ENCODE assay signal across 9 mouse cellular contexts in the genomic region with DNA sequence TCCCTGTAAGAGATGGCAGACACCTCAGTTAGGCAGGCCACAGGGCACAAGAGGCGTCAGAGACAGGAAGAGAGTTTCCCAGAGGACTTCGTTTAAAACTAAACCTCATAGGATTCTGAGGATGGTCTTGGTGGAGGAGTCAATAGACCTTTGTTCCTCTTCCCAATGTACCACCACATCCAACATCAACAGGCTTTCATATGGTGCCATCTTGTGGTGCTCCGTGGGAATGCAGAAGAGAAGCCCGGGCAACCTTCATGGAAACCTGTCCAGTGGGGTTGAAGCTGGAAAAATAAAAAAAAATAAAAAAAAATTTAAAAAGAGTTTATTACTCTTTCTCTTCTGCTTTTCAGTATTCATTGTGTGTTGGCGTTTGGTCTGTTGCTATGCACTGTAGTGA. TPM values are rescaled to one million over a fixed set of nuclear protein-coding genes. Genes with fewer than 3 reads are reported as not detected.
DNase-seq lines count a peak whose midpoint lies in the region; ATAC-seq lines count a peak whose summit lies in the region.
"Not testable (repeated sequence)": the region's sequence is repeated elsewhere in the genome, so short reads cannot be mapped to it uniquely, and the experiment has no call there.
"Had no signal": no experiment of that assay in that cellular context is flagged by ENCODE, and none has a peak within 500 bp of the region (broad histone marks: within the 10 kb centered on the region; RNA-seq: fewer than 3 reads in every experiment).

No protein-coding gene starts in this region.

- peak; percentile 53 for DNase-seq in 416B (ENCODE audit: low read depth)
- peak; percentile 77 for DNase-seq in adrenal gland, postnatal 10 days
- DNase-seq in gastrocnemius, adult 18-20 months (ENCODE audit: low spot score): peak; percentile 45
- peak; percentile 87 for DNase-seq in intestine, embryonic 14.5 days (ENCODE audit: low spot score)
- DNase-seq in layer of hippocampus, postnatal 36 days: peak; percentile 61 to 75
- peak; percentile 45 for DNase-seq in lung, postnatal 25 days (ENCODE audit: low spot score)
- peak; percentile 70 to 80 for DNase-seq in right cerebral cortex, postnatal 10 days (ENCODE audit: low spot score in 2 of 2)

- H3K9me3 ChIP-seq in intestine, embryonic 14.5 days (ENCODE audit: control insufficient read depth, low read length): not testable (repeated sequence)

- not testable (repeated sequence) for H3K27ac ChIP-seq in intestine, embryonic 14.5 days (ENCODE audit: low read depth)

- H3K27me3 ChIP-seq in intestine, embryonic 14.5 days (replicated peaks; ENCODE audit: control insufficient read depth, insufficient read depth, low read length): not testable (repeated sequence)

- not testable (repeated sequence) for H3K9ac ChIP-seq in intestine, embryonic 14.5 days (ENCODE audit: low read length)

- H3K4me1 ChIP-seq in intestine, embryonic 14.5 days (replicated peaks; ENCODE audit: control insufficient read depth, insufficient read depth, low read length): not testable (repeated sequence)

- not testable (repeated sequence) for H3K4me2 ChIP-seq in intestine, embryonic 14.5 days (ENCODE audit: low read length)

- ATAC-seq in common myeloid progenitor, adult 5-6 weeks (replicated peaks; ENCODE audit: low read depth, poor library complexity, severe bottlenecking): peak; percentile 89
- not testable (repeated sequence) for ATAC-seq in intestine, embryonic 14.5 days (replicated peaks; ENCODE audit: low FRiP score, low TSS enrichment, low read depth)

- H3K36me3 ChIP-seq in intestine, embryonic 14.5 days (ENCODE audit: control insufficient read depth, insufficient read depth, low read length): not testable (repeated sequence)

- WGBS in intestine, embryonic 14.5 days: 15% methylated on average over 5 of the region's 5 CpGs

- not testable (repeated sequence) for H3K4me3 ChIP-seq in intestine, embryonic 14.5 days (ENCODE audit: low read depth, low read length)

RNA-seq across cellular contexts. Expression of gene Susd5, which starts 59.7 kb away (rescaled TPM):
- total RNA-seq in adrenal gland, postnatal 10 days (2021): 1 to 10 TPM; 1.3 to 1.8 TPM
- not detected in 2 replicates for total RNA-seq in common myeloid progenitor, adult 5-6 weeks (2017)
- under 1 TPM; 0.57 to 0.81 TPM for total RNA-seq in gastrocnemius, adult 18-20 months (2021)
- polyA plus RNA-seq in intestine, embryonic 14.5 days (2014; fragmentation: Nextera tagmentation; extraction: Ambion mirVana): 0.71 and 0.80 TPM in 2 replicates
- 1 to 10 TPM; 3.0 to 4.3 TPM for total RNA-seq in layer of hippocampus, postnatal 36 days (2021)
- total RNA-seq: monocyte, adult 5-6 weeks had no signal
